Mouse (Mus musculus): ENCODE measurements around the gene Dse. TPM values are rescaled to one million over a fixed set of nuclear protein-coding genes. Genes with fewer than 3 reads are reported as not detected.

The Dse gene
- polyA plus RNA-seq, 1 experiment from 2014 or later = 5.8 TPM

DNA sequence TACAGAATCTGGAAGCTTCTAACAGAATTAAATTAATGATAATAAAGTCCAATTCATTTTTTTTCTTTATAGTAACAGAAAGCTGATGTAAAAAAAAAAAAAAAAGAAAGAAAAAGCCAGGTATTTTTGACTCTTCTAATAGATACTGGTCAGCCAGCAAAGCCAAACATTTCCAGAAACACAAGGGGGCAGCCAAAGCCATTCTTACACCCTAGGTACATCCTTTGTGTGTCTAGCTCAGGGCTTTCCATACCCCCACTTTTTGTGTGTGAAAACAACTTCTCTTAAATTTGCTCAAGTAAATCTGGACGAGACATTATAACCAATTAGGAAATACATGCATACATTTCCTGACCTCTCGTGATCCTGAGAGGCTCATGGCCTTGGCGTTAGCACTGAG, 55.7 kb downstream of the Dse start:
- no peak for ATAC-seq
- H3K27me3 ChIP-seq (replicated peaks; ENCODE audit: control insufficient read depth, insufficient read depth, low read length) = no peaks in the 10 kb centered on the region
- H3K36me3 ChIP-seq (ENCODE audit: control insufficient read depth, insufficient read depth) = no peaks in the 10 kb centered on the region
- H3K9me3 ChIP-seq (ENCODE audit: control insufficient read depth) = no peaks in the 10 kb centered on the region
- H3K4me3 ChIP-seq (ENCODE audit: low read depth, low read length) = no peak overlapping the region
- no peak overlapping the region for H3K4me2 ChIP-seq (replicated peaks; ENCODE audit: low read depth)
- 81% methylated on average over 3 of the region's 3 CpGs for WGBS
- H3K27ac ChIP-seq (ENCODE audit: low read depth, low read length) = no peak overlapping the region
- peak; percentile 57 for TF ChIP-seq CTCF (IDR thresholded peaks at IDR 0.05; ENCODE audit: low read depth)
- H3K9ac ChIP-seq (ENCODE audit: low read depth, low read length) = no peak overlapping the region
- no peaks in the 10 kb centered on the region for H3K4me1 ChIP-seq (replicated peaks; ENCODE audit: control insufficient read depth, insufficient read depth, low read length)

DNA sequence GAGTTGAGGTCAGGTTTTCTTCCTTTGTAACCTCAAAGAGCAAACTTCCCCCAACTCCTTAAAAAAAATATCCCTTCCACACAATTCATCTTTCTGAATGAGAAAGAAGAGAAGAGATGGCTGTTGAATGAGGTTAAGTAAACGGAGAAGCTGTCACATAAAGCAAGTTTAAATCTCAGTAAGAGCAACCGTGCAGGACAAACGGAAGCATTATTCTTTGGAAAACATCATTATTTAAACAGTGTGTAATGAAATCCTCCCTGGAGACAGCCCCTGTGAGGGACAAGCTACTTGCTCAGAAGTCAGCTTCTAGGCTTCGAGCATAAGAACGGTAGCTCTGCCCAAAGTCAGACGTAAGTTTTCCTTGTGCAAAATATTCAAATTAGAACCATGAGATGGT, 57.1 kb downstream of the Dse start:
- WGBS = 41% methylated on average over 6 of the region's 6 CpGs
- no peak for TF ChIP-seq CTCF (IDR thresholded peaks at IDR 0.05; ENCODE audit: low read depth)
- Histone ChIP-seq H3K36me3 (ENCODE audit: control insufficient read depth, insufficient read depth) (no peaks in the 10 kb centered on the region), H3K9me3 (ENCODE audit: control insufficient read depth) (no peaks in the 10 kb centered on the region), H3K4me2 (replicated peaks; ENCODE audit: low read depth) (no peak overlapping the region), H3K4me3 (ENCODE audit: low read depth, low read length) (no peak overlapping the region), H3K27ac (ENCODE audit: low read depth, low read length) (no peak overlapping the region), H3K27me3 (replicated peaks; ENCODE audit: control insufficient read depth, insufficient read depth, low read length) (no peaks in the 10 kb centered on the region), H3K4me1 (replicated peaks; ENCODE audit: control insufficient read depth, insufficient read depth, low read length) (no peaks in the 10 kb centered on the region), H3K9ac (ENCODE audit: low read depth, low read length) (no peak overlapping the region)
- ATAC-seq = no peak

- Histone ChIP-seq H3K27me3 (replicated peaks; ENCODE audit: control insufficient read depth, insufficient read depth, low read length) (no peaks in the 10 kb centered on the region), H3K4me1 (replicated peaks; ENCODE audit: control insufficient read depth, insufficient read depth, low read length) (no peaks in the 10 kb centered on the region), H3K9me3 (ENCODE audit: control insufficient read depth) (no peaks in the 10 kb centered on the region), H3K9ac (ENCODE audit: low read depth, low read length) (no peak overlapping the region), H3K4me2 (replicated peaks; ENCODE audit: low read depth) (no peak overlapping the region), H3K36me3 (ENCODE audit: control insufficient read depth, insufficient read depth) (no peaks in the 10 kb centered on the region), H3K27ac (ENCODE audit: low read depth, low read length) (no peak overlapping the region), H3K4me3 (ENCODE audit: low read depth, low read length) (no peak overlapping the region)
- 84% methylated on average over 3 of the region's 3 CpGs for WGBS
- no peak for TF ChIP-seq CTCF (IDR thresholded peaks at IDR 0.05; ENCODE audit: low read depth)
- ATAC-seq = no peak
Measured at GRCm38 (mm10) chr10:34149772-34150171, 57.7 kb downstream of the Dse start.

GRCm38 (mm10) chr10:34141693-34142092, 65.8 kb downstream of the Dse start:
- no peak for TF ChIP-seq CTCF (IDR thresholded peaks at IDR 0.05; ENCODE audit: low read depth)
- H3K9me3 ChIP-seq (ENCODE audit: control insufficient read depth) = 0 out of 2 replicates have a peak, but pooled peaks cover 3% of the 10 kb centered on the region
- no peak for ATAC-seq
- no peak overlapping the region for H3K27ac ChIP-seq (ENCODE audit: low read depth, low read length)
- WGBS = 85% methylated on average over 2 of the region's 2 CpGs
- no peak overlapping the region for H3K4me2 ChIP-seq (replicated peaks; ENCODE audit: low read depth)
- no peaks in the 10 kb centered on the region for H3K36me3 ChIP-seq (ENCODE audit: control insufficient read depth, insufficient read depth)
- H3K4me1 ChIP-seq (replicated peaks; ENCODE audit: control insufficient read depth, insufficient read depth, low read length) = no peaks in the 10 kb centered on the region
- H3K4me3 ChIP-seq (ENCODE audit: low read depth, low read length) = no peak overlapping the region
- no peaks in the 10 kb centered on the region for H3K27me3 ChIP-seq (replicated peaks; ENCODE audit: control insufficient read depth, insufficient read depth, low read length)
- no peak overlapping the region for H3K9ac ChIP-seq (ENCODE audit: low read depth, low read length)

- H3K27me3 ChIP-seq (replicated peaks; ENCODE audit: control insufficient read depth, insufficient read depth, low read length) = no peaks in the 10 kb centered on the region
- no peak overlapping the region for H3K4me2 ChIP-seq (replicated peaks; ENCODE audit: low read depth)
- H3K4me1 ChIP-seq (replicated peaks; ENCODE audit: control insufficient read depth, insufficient read depth, low read length) = no peaks in the 10 kb centered on the region
- H3K4me3 ChIP-seq (ENCODE audit: low read depth, low read length) = no peak overlapping the region
- no peaks in the 10 kb centered on the region for H3K36me3 ChIP-seq (ENCODE audit: control insufficient read depth, insufficient read depth)
- H3K27ac ChIP-seq (ENCODE audit: low read depth, low read length) = no peak overlapping the region
- 0 out of 2 replicates have a peak, but pooled peaks cover 3% of the 10 kb centered on the region for H3K9me3 ChIP-seq (ENCODE audit: control insufficient read depth)
- TF ChIP-seq CTCF (IDR thresholded peaks at IDR 0.05; ENCODE audit: low read depth) = no peak
- ATAC-seq = 0 out of 2 replicates have a peak, but pooled peaks have one; percentile 33
- WGBS = 46% methylated on average over 4 of the region's 4 CpGs
- H3K9ac ChIP-seq (ENCODE audit: low read depth, low read length) = no peak overlapping the region
Measured at GRCm38 (mm10) chr10:34139768-34140167, 67.7 kb downstream of the Dse start.

- Histone ChIP-seq H3K9me3 (ENCODE audit: control insufficient read depth) (no peaks in the 10 kb centered on the region), H3K27me3 (replicated peaks; ENCODE audit: control insufficient read depth, insufficient read depth, low read length) (no peaks in the 10 kb centered on the region), H3K27ac (ENCODE audit: low read depth, low read length) (no peak overlapping the region), H3K36me3 (ENCODE audit: control insufficient read depth, insufficient read depth) (no peaks in the 10 kb centered on the region), H3K9ac (ENCODE audit: low read depth, low read length) (no peak overlapping the region), H3K4me2 (replicated peaks; ENCODE audit: low read depth) (no peak overlapping the region), H3K4me3 (ENCODE audit: low read depth, low read length) (no peak overlapping the region), H3K4me1 (replicated peaks; ENCODE audit: control insufficient read depth, insufficient read depth, low read length) (no peaks in the 10 kb centered on the region)
- WGBS = 42% methylated on average over 6 of the region's 6 CpGs
- ATAC-seq = no peak
- no peak for TF ChIP-seq CTCF (IDR thresholded peaks at IDR 0.05; ENCODE audit: low read depth)
Measured at GRCm38 (mm10) chr10:34138027-34138426, 69.5 kb downstream of the Dse start.

GRCm38 (mm10) chr10:34136432-34136831, 71.1 kb downstream of the Dse start:
- H3K9ac ChIP-seq (ENCODE audit: low read depth, low read length) = no peak overlapping the region
- no peaks in the 10 kb centered on the region for H3K4me1 ChIP-seq (replicated peaks; ENCODE audit: control insufficient read depth, insufficient read depth, low read length)
- TF ChIP-seq CTCF (IDR thresholded peaks at IDR 0.05; ENCODE audit: low read depth) = no peak
- ATAC-seq = no peak
- no peaks in the 10 kb centered on the region for H3K27me3 ChIP-seq (replicated peaks; ENCODE audit: control insufficient read depth, insufficient read depth, low read length)
- H3K9me3 ChIP-seq (ENCODE audit: control insufficient read depth) = no peaks in the 10 kb centered on the region
- no peaks in the 10 kb centered on the region for H3K36me3 ChIP-seq (ENCODE audit: control insufficient read depth, insufficient read depth)
- WGBS = 30% methylated on average over 6 of the region's 6 CpGs
- no peak overlapping the region for H3K4me3 ChIP-seq (ENCODE audit: low read depth, low read length)
- no peak overlapping the region for H3K4me2 ChIP-seq (replicated peaks; ENCODE audit: low read depth)
- H3K27ac ChIP-seq (ENCODE audit: low read depth, low read length) = no peak overlapping the region
